Mouse (Mus musculus): ENCODE measurements around the gene Nop56. TPM values are rescaled to one million over a fixed set of nuclear protein-coding genes. Genes with fewer than 3 reads are reported as not detected.

Nop56 gene
- polyA plus RNA-seq, 1 experiment from 2014 or later, result 159 TPM

DNA sequence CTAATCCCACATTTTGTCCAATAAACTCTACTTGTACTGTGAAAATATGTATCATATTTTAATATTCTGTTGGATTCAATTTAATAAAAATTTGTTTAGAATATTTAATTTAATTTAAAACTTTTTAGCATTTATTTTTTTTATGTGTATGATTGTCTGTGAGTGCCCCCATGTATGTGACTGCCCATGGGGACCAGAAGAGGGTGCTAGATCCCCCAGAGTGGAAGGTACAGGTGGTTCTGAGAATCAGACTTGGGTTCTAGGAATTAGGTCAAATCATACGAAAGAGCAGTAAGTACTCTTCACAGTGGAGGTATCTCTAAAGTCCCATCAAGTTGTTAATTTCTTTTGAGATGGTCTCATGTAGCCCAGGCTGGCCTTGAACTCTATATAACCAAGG is 52.8 kb downstream of the Nop56 start:
- Histone ChIP-seq H3K4me3 (ENCODE audit: low read length) (no peak overlapping the region), H3K9ac (ENCODE audit: low read length) (no peak overlapping the region), H3K9me3 (replicated peaks; ENCODE audit: control insufficient read depth, low read length) (no peaks in the 10 kb centered on the region), H3K27me3 (ENCODE audit: control insufficient read depth, insufficient read depth, low read length) (no peaks in the 10 kb centered on the region), H3K4me2 (ENCODE audit: low read depth, low read length) (no peak overlapping the region), H3K36me3 (ENCODE audit: control insufficient read depth, insufficient read depth) (no peaks in the 10 kb centered on the region), H3K4me1 (ENCODE audit: control insufficient read depth, insufficient read depth, low read length) (no peaks in the 10 kb centered on the region), H3K27ac (ENCODE audit: low read length) (no peak overlapping the region)
- ATAC-seq (replicated peaks; ENCODE audit: extremely low read depth, insufficient read depth, low FRiP score), result no peak
- WGBS, result 70% methylated on average over 1 of the region's 1 CpGs

Other genes with a start within 250 kb of the Nop56 start
- gene Tgm6, start 162.0 kb upstream of the Nop56 start, polyA plus RNA-seq (2015; fragmentation: Nextera tagmentation; extraction: Ambion mirVana), result not detected in 2 replicates
- gene Snrpb, start 95.0 kb upstream of the Nop56 start, polyA plus RNA-seq (2015; fragmentation: Nextera tagmentation; extraction: Ambion mirVana), result 444 and 445 TPM in 2 replicates
- not detected in 2 replicates for gene Tmc2, start 79.2 kb upstream of the Nop56 start, polyA plus RNA-seq (2015; fragmentation: Nextera tagmentation; extraction: Ambion mirVana)
- gene Idh3b, start 10.1 kb downstream of the Nop56 start, polyA plus RNA-seq (2015; fragmentation: Nextera tagmentation; extraction: Ambion mirVana), result 346 and 357 TPM in 2 replicates
- 0.30 and 0.43 TPM in 2 replicates for gene Ebf4, start 20.7 kb downstream of the Nop56 start, polyA plus RNA-seq (2015; fragmentation: Nextera tagmentation; extraction: Ambion mirVana)
- 27.2 and 29.4 TPM in 2 replicates for gene Cpxm1, start 123.1 kb downstream of the Nop56 start, polyA plus RNA-seq (2015; fragmentation: Nextera tagmentation; extraction: Ambion mirVana)
- not detected in 2 replicates for gene Gm28372, start 130.8 kb downstream of the Nop56 start, polyA plus RNA-seq (2015; fragmentation: Nextera tagmentation; extraction: Ambion mirVana)
- not detected in 2 replicates for gene 1700020A23Rik, start 130.8 kb downstream of the Nop56 start, polyA plus RNA-seq (2015; fragmentation: Nextera tagmentation; extraction: Ambion mirVana)
- gene Tmem239, start 132.0 kb downstream of the Nop56 start, polyA plus RNA-seq (2015; fragmentation: Nextera tagmentation; extraction: Ambion mirVana), result 0.11 TPM in 1 of 2 replicates, not detected in the other
- 57.1 and 60.9 TPM in 2 replicates for gene Vps16, start 149.9 kb downstream of the Nop56 start, polyA plus RNA-seq (2015; fragmentation: Nextera tagmentation; extraction: Ambion mirVana)
- gene Pced1a, start 150.3 kb downstream of the Nop56 start, polyA plus RNA-seq (2015; fragmentation: Nextera tagmentation; extraction: Ambion mirVana), result 7.2 and 8.1 TPM in 2 replicates
- 70.5 and 71.8 TPM in 2 replicates for gene Ptpra, start 175.8 kb downstream of the Nop56 start, polyA plus RNA-seq (2015; fragmentation: Nextera tagmentation; extraction: Ambion mirVana)